Mouse (Mus musculus) erythroblast, embryonic 14.5 days (primary cell): Measurements from ENCODE around the gene Zfp169.

Experiments
- GATA1 ChIP-seq: IDR thresholded peaks from 2 replicates; pipeline ENCODE4 v1.6.1; 2012; ENCODE audit warnings: low read length, inconsistent platforms, mixed read lengths
- TAL1 ChIP-seq: IDR thresholded peaks from 3 replicates; pipeline ENCODE4 v1.6.1; 2012; ENCODE audit warnings: low read length, inconsistent platforms, mixed read lengths

GRCm38 (mm10) chr13:48546330-48546917 lies 33.2 kb upstream of the Zfp169 start:
- TF ChIP-seq GATA1 (no peak), TAL1 (no peak)
